Mouse (Mus musculus): ENCODE results near the gene Ino80d. TPM values are rescaled to one million over a fixed set of nuclear protein-coding genes. Genes with fewer than 3 reads are reported as not detected.
A peak's percentile ranks its signal among the peaks of the same experiment; 100 is the strongest.

Ino80d gene
- polyA plus RNA-seq, 1 experiment from 2014 or later: 2.8 TPM

DNA sequence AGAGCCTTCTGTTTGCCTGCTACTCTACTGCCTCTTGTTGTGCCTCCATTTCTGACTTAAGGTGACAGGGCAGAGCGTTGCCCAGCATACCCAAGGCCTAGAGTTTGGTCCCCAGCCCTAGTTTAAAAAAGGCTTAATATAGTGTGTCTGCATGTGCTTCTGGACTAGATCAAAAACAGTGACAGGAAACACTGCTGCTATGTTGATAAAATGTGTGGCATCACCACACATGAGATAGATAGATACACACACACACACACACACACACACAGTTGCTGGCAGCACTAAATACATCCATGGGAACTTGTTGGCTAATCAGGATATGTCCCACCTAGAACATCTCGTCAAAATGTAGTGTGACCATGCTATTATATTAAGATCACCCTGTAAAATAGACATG lies 5.9 kb upstream of the Ino80d start:
- Histone ChIP-seq H3K27ac (ENCODE audit: low read depth) (no peak overlapping the region), H3K36me3 (replicated peaks; ENCODE audit: insufficient read depth, low read length) (peaks cover 53% of the 10 kb centered on the region), H3K9me3 (ENCODE audit: low read length) (no peaks in the 10 kb centered on the region), H3K4me1 (ENCODE audit: insufficient read depth) (peaks cover 27% of the 10 kb centered on the region), H3K4me3 (ENCODE audit: low read depth, low read length) (no peak overlapping the region), H3K4me2 (ENCODE audit: low read depth, low read length) (no peak overlapping the region), H3K9ac (replicated peaks) (no peak overlapping the region), H3K27me3 (ENCODE audit: insufficient read depth, low read length) (no peaks in the 10 kb centered on the region)
- TF ChIP-seq EP300 (IDR thresholded peaks at IDR 0.05; ENCODE audit: low read depth): no peak
- no peak for TF ChIP-seq CTCF (IDR thresholded peaks at IDR 0.05; ENCODE audit: low read depth)
- ATAC-seq (no peak), DNase-seq (no peak)
- WGBS (ENCODE audit: insufficient replicate concordance): 70% methylated on average over 2 of the region's 2 CpGs

DNA sequence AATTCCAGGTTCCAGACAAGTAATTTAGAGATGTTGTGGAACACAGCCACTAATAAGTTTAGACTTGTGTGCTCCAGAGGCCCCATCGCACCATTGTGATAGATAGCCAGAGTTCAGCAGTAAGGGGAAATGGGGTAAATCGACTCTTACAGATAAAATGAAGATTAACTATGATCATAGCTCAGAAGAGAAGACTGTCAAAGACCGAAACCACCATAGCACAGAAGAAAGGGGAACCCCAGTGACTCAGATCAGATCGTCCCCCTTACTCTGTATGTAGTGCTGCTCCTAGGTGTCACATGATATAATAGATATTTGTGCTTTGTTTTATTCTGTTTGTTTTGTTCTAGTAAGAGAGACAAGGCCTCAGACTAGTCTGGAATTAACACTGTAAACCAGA lies 5.2 kb upstream of the Ino80d start:
- Histone ChIP-seq H3K27ac (ENCODE audit: low read depth) (no peak overlapping the region), H3K4me2 (ENCODE audit: low read depth, low read length) (no peak overlapping the region), H3K27me3 (ENCODE audit: insufficient read depth, low read length) (no peaks in the 10 kb centered on the region), H3K36me3 (replicated peaks; ENCODE audit: insufficient read depth, low read length) (peaks cover 53% of the 10 kb centered on the region), H3K4me3 (ENCODE audit: low read depth, low read length) (no peak overlapping the region), H3K9me3 (ENCODE audit: low read length) (no peaks in the 10 kb centered on the region), H3K4me1 (ENCODE audit: insufficient read depth) (peaks cover 27% of the 10 kb centered on the region), H3K9ac (replicated peaks) (no peak overlapping the region)
- no peak for ATAC-seq
- TF ChIP-seq CTCF (IDR thresholded peaks at IDR 0.05; ENCODE audit: low read depth): no peak
- no peak for TF ChIP-seq EP300 (IDR thresholded peaks at IDR 0.05; ENCODE audit: low read depth)
- 37% methylated on average over 4 of the region's 4 CpGs for whole genome bisulfite sequencing (ENCODE audit: insufficient replicate concordance)
- DNase-seq: no peak

DNA sequence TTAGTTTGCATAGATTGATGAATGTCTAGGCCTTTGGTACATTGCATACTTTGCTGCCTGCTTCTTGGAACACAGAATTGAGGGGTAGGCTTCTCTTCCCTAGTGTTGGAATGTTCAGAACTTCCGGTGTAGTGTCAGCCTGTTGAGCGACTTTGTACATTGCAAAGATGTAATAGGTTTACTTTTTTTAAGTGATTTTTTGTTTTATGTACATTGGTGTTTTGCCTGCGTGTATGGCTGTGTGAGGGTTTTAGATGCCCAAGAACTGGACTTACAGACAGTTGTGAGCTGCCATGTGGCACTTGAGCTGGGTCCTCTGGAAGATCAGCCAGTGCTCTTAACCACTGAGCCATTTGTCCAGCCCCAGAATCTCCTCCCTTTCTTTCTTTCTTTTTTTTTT lies 1.1 kb upstream of the Ino80d start:
- 14% methylated on average over 3 of the region's 3 CpGs for WGBS (ENCODE audit: insufficient replicate concordance)
- peak overlapping the region; percentile 93 for H3K4me3 ChIP-seq (ENCODE audit: low read depth, low read length)
- ATAC-seq (no peak), DNase-seq (no peak)
- H3K4me2 ChIP-seq (ENCODE audit: low read depth, low read length): peak overlapping the region; percentile 86
- H3K9ac ChIP-seq (replicated peaks): peak overlapping the region; percentile 100
- H3K4me1 ChIP-seq (ENCODE audit: insufficient read depth): peaks cover 18% of the 10 kb centered on the region
- H3K27me3 ChIP-seq (ENCODE audit: insufficient read depth, low read length): no peaks in the 10 kb centered on the region
- H3K27ac ChIP-seq (ENCODE audit: low read depth): peak overlapping the region; percentile 100; the same call in 1 of the 2 replicates
- no peaks in the 10 kb centered on the region for H3K9me3 ChIP-seq (ENCODE audit: low read length)
- peaks cover 31% of the 10 kb centered on the region for H3K36me3 ChIP-seq (replicated peaks; ENCODE audit: insufficient read depth, low read length)
- TF ChIP-seq EP300 (IDR thresholded peaks at IDR 0.05; ENCODE audit: low read depth): no peak
- no peak for TF ChIP-seq CTCF (IDR thresholded peaks at IDR 0.05; ENCODE audit: low read depth)

- Histone ChIP-seq H3K4me2 (ENCODE audit: low read depth, low read length) (peak overlapping the region; percentile 86), H3K27me3 (ENCODE audit: insufficient read depth, low read length) (no peaks in the 10 kb centered on the region), H3K4me3 (ENCODE audit: low read depth, low read length) (peak overlapping the region; percentile 93), H3K9ac (replicated peaks) (peak overlapping the region; percentile 100), H3K9me3 (ENCODE audit: low read length) (no peaks in the 10 kb centered on the region), H3K36me3 (replicated peaks; ENCODE audit: insufficient read depth, low read length) (peaks cover 27% of the 10 kb centered on the region), H3K4me1 (ENCODE audit: insufficient read depth) (peaks cover 21% of the 10 kb centered on the region), H3K27ac (ENCODE audit: low read depth) (peak overlapping the region; percentile 100)
- ATAC-seq (no peak), DNase-seq (no peak)
- 3% methylated on average over 4 of the region's 4 CpGs for WGBS (ENCODE audit: insufficient replicate concordance)
- TF ChIP-seq EP300 (IDR thresholded peaks at IDR 0.05; ENCODE audit: low read depth): no peak
- TF ChIP-seq CTCF (IDR thresholded peaks at IDR 0.05; ENCODE audit: low read depth): no peak
Measured at GRCm38 (mm10) chr1:63115096-63115495, 629 bp upstream of the Ino80d start.

- peak overlapping the region; percentile 86 for H3K4me2 ChIP-seq (ENCODE audit: low read depth, low read length)
- peak overlapping the region; percentile 100 for H3K27ac ChIP-seq (ENCODE audit: low read depth)
- DNase-seq (peak; percentile 80), ATAC-seq (peak; percentile 72)
- no peaks in the 10 kb centered on the region for H3K27me3 ChIP-seq (ENCODE audit: insufficient read depth, low read length)
- peaks cover 23% of the 10 kb centered on the region for H3K4me1 ChIP-seq (ENCODE audit: insufficient read depth)
- no peak for TF ChIP-seq CTCF (IDR thresholded peaks at IDR 0.05; ENCODE audit: low read depth)
- TF ChIP-seq EP300 (IDR thresholded peaks at IDR 0.05; ENCODE audit: low read depth): no peak
- H3K9me3 ChIP-seq (ENCODE audit: low read length): no peaks in the 10 kb centered on the region
- H3K36me3 ChIP-seq (replicated peaks; ENCODE audit: insufficient read depth, low read length): peaks cover 12% of the 10 kb centered on the region
- peak overlapping the region; percentile 100 for H3K9ac ChIP-seq (replicated peaks)
- peak overlapping the region; percentile 93 for H3K4me3 ChIP-seq (ENCODE audit: low read depth, low read length)
- WGBS (ENCODE audit: insufficient replicate concordance): under 1% methylated on average over 55 of the region's 92 CpGs
Measured at GRCm38 (mm10) chr1:63113274-63114135, 962 bp downstream of the Ino80d start.

DNA sequence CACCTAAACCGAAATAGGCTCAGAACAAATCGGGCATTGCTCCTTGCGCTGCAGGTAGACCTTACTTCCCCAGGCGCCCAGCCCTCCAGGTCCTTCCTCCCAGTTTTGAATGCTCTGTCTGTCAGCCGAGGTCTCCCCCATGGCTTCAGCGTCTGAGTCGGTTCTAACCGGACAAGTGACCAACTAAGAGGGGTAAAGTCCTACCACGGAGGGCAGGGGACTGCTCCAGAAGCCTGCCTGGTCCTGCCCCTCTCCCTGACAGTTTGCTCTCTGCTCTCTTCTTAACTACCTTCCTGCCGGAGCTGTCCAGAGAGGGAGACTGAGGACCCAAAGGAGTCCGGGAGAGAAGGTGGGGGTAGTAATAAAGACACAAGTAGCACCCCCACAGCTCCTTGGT lies 1.6 kb downstream of the Ino80d start:
- WGBS (ENCODE audit: insufficient replicate concordance): 0% methylated on average over 11 of the region's 11 CpGs
- Histone ChIP-seq H3K9ac (replicated peaks) (peak overlapping the region; percentile 100), H3K27ac (ENCODE audit: low read depth) (peak overlapping the region; percentile 100), H3K4me3 (ENCODE audit: low read depth, low read length) (peak overlapping the region; percentile 93), H3K4me1 (ENCODE audit: insufficient read depth) (peaks cover 24% of the 10 kb centered on the region), H3K27me3 (ENCODE audit: insufficient read depth, low read length) (no peaks in the 10 kb centered on the region), H3K4me2 (ENCODE audit: low read depth, low read length) (peak overlapping the region; percentile 86), H3K36me3 (replicated peaks; ENCODE audit: insufficient read depth, low read length) (peaks cover 7% of the 10 kb centered on the region; the same call in 1 of the 2 replicates), H3K9me3 (ENCODE audit: low read length) (no peaks in the 10 kb centered on the region)
- DNase-seq: peak; percentile 56
- ATAC-seq: 0 out of 2 replicates have a peak, but pooled peaks have one; percentile 1
- TF ChIP-seq EP300 (IDR thresholded peaks at IDR 0.05; ENCODE audit: low read depth) (no peak), CTCF (IDR thresholded peaks at IDR 0.05; ENCODE audit: low read depth) (no peak)

Measured in liver, postnatal 0 days (tissue).